ENCODE assay signal across 11 mouse cellular contexts in the genomic region with DNA sequence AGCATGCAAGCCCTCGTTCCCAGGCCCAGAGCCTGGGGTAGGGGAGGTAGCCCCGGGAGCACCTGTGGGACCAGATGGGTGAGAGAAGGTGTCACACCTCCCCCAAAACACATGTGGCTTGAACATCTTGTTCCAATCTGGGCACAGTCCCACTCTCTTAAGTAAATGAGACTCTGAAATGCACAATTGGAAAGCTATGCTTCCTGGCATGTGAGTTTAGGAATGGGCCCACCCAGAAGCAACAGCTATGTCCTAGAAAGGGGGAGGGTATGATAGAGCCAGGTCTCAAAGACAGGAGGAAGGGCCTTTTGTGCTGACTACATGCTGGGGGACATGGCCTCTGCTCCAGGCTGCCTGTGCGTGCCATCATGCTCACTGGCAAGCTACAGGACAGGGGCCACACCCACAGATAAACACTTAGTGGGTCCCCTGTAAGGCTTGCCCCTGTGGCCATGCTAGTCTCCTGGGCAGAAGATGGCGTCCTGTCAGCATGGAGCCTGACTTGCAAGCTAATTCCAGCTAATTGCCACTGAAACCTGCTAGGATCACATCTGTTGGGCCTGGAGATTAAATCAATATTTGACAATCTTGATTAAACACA.
DNase-seq lines count a peak whose midpoint lies in the region; ATAC-seq lines count a peak whose summit lies in the region.
"Had no signal": no experiment of that assay in that cellular context is flagged by ENCODE, and none has a peak within 500 bp of the region (broad histone marks: within the 10 kb centered on the region; RNA-seq: fewer than 3 reads in every experiment).

No protein-coding gene starts in this region.

- no peaks in the 10 kb centered on the region for H3K9me3 ChIP-seq in lung, embryonic 16.5 days (ENCODE audit: control insufficient read depth, low read length)
- no peaks in the 10 kb centered on the region for H3K9me3 ChIP-seq in intestine, embryonic 15.5 days
- H3K9me3 ChIP-seq in midbrain, embryonic 16.5 days (replicated peaks; ENCODE audit: control insufficient read depth, low read length, poor library complexity, severe bottlenecking) = no peaks in the 10 kb centered on the region

- H3K4me2 ChIP-seq in lung, embryonic 16.5 days (ENCODE audit: low read depth, low read length) = no peak overlapping the region
- H3K4me2 ChIP-seq in intestine, embryonic 15.5 days (replicated peaks) = no peak overlapping the region
- H3K4me2 ChIP-seq in midbrain, embryonic 16.5 days (ENCODE audit: low read length) = no peak overlapping the region

- H3K9ac ChIP-seq in lung, embryonic 16.5 days (ENCODE audit: low read length) = no peak overlapping the region
- no peak overlapping the region for H3K9ac ChIP-seq in intestine, embryonic 15.5 days
- no peak overlapping the region for H3K9ac ChIP-seq in midbrain, embryonic 16.5 days (ENCODE audit: low read depth, low read length)

- no peak overlapping the region for H3K4me3 ChIP-seq in lung, embryonic 16.5 days (ENCODE audit: low read length)
- H3K4me3 ChIP-seq in intestine, embryonic 15.5 days (replicated peaks) = no peak overlapping the region
- no peak overlapping the region for H3K4me3 ChIP-seq in midbrain, embryonic 16.5 days (ENCODE audit: low read depth, low read length)
- H3K4me3 ChIP-seq: megakaryocyte, embryonic 14.5 days had no signal

- H3K4me1 ChIP-seq in lung, embryonic 16.5 days (replicated peaks; ENCODE audit: control insufficient read depth, insufficient read depth, low read length) = peaks cover 49% of the 10 kb centered on the region
- peaks cover 24% of the 10 kb centered on the region for H3K4me1 ChIP-seq in intestine, embryonic 15.5 days (replicated peaks)
- no peaks in the 10 kb centered on the region for H3K4me1 ChIP-seq in midbrain, embryonic 16.5 days (ENCODE audit: control insufficient read depth, insufficient read depth, low read length)

- H3K27ac ChIP-seq in lung, embryonic 16.5 days (ENCODE audit: low read length) = peak overlapping the region; percentile 78
- peak overlapping the region; percentile 44; the same call in 1 of the 2 replicates for H3K27ac ChIP-seq in intestine, embryonic 15.5 days
- 0 out of 2 replicates have a peak overlapping the region, but pooled peaks have one; percentile 19 for H3K27ac ChIP-seq in midbrain, embryonic 16.5 days (ENCODE audit: low read length)

- WGBS in lung, embryonic 16.5 days = 40% methylated on average over 4 of the region's 4 CpGs
- WGBS in intestine, embryonic 15.5 days = 48% methylated on average over 4 of the region's 4 CpGs
- 45% methylated on average over 4 of the region's 4 CpGs for WGBS in midbrain, embryonic 16.5 days

- ATAC-seq in lung, embryonic 16.5 days (ENCODE audit: low read depth) = peak; percentile 32; the same call in 1 of the 2 replicates
- ATAC-seq in intestine, embryonic 15.5 days = peak; percentile 53
- ATAC-seq in midbrain, embryonic 16.5 days = peak; percentile 26; the same call in 1 of the 2 replicates
- no peak for ATAC-seq in cerebellum, adult (ENCODE audit: insufficient number of reproducible peaks, low FRiP score, low TSS enrichment)

- intact Hi-C loops in heart, postnatal 36 days (cut with DNase I) = no loop called here

- no peaks in the 10 kb centered on the region for H3K27me3 ChIP-seq in lung, embryonic 16.5 days (ENCODE audit: control insufficient read depth, insufficient read depth, low read depth, low read length)
- no peaks in the 10 kb centered on the region for H3K27me3 ChIP-seq in intestine, embryonic 15.5 days (replicated peaks)
- no peaks in the 10 kb centered on the region for H3K27me3 ChIP-seq in midbrain, embryonic 16.5 days (ENCODE audit: control insufficient read depth, insufficient read depth, low read depth, low read length)

- DNase-seq in lung, postnatal 36 days = no peak
- no peak for DNase-seq in urinary bladder, postnatal 25 days (ENCODE audit: low spot score)
- no peak for DNase-seq in right cerebral cortex, postnatal 36 days (ENCODE audit: low spot score in 2 of 2)
- no peak for DNase-seq in heart, postnatal 36 days
- DNase-seq: adrenal gland, postnatal 36 days; layer of hippocampus, adult 9-11 months had no signal

- H3K36me3 ChIP-seq in lung, embryonic 16.5 days (ENCODE audit: control insufficient read depth, insufficient read depth, low read length) = no peaks in the 10 kb centered on the region
- H3K36me3 ChIP-seq in intestine, embryonic 15.5 days = no peaks in the 10 kb centered on the region
- no peaks in the 10 kb centered on the region for H3K36me3 ChIP-seq in midbrain, embryonic 16.5 days (ENCODE audit: control insufficient read depth, insufficient read depth, low read length)

Comparison
In these comparisons a context has a peak if more than half of its experiments do, and no peak if none do; other contexts are left out.
1. H3K27ac ChIP-seq: peak in every context shown above with its lines; median percentile 78 in lung, embryonic 16.5 days; 44 in intestine, embryonic 15.5 days; 19 in midbrain, embryonic 16.5 days.